Mouse (Mus musculus): Measurements from ENCODE around the gene Naif1.
A peak's percentile ranks its signal among the peaks of the same experiment; 100 is the strongest.

Naif1 gene

GRCm38 (mm10) chr2:32449761-32450754, at the start of gene Naif1:
Gene Naif1, plus strand, starts transcription at chr2:32450457.
- no peak for ATAC-seq (ENCODE audit: insufficient number of reproducible peaks, low FRiP score, low TSS enrichment)

GRCm38 (mm10) chr2:32404663-32405062, 45.6 kb upstream of the Naif1 start:
- peak; percentile 53; the same call in 1 of the 2 replicates for ATAC-seq (ENCODE audit: insufficient number of reproducible peaks, low FRiP score, low TSS enrichment)

- ATAC-seq (ENCODE audit: insufficient number of reproducible peaks, low FRiP score, low TSS enrichment), result no peak
Measured at GRCm38 (mm10) chr2:32407144-32407824, 43.0 kb upstream of the Naif1 start.

- ATAC-seq (ENCODE audit: insufficient number of reproducible peaks, low FRiP score, low TSS enrichment), result no peak
Measured at GRCm38 (mm10) chr2:32408429-32409424, 41.5 kb upstream of the Naif1 start.

GRCm38 (mm10) chr2:32411407-32411806, 38.9 kb upstream of the Naif1 start:
- ATAC-seq (ENCODE audit: insufficient number of reproducible peaks, low FRiP score, low TSS enrichment), result no peak

- ATAC-seq (ENCODE audit: insufficient number of reproducible peaks, low FRiP score, low TSS enrichment), result no peak
Measured at GRCm38 (mm10) chr2:32412742-32413531, 37.3 kb upstream of the Naif1 start.

GRCm38 (mm10) chr2:32413936-32414335, 36.3 kb upstream of the Naif1 start:
- ATAC-seq (ENCODE audit: insufficient number of reproducible peaks, low FRiP score, low TSS enrichment), result no peak

GRCm38 (mm10) chr2:32415801-32416200, 34.5 kb upstream of the Naif1 start:
- no peak for ATAC-seq (ENCODE audit: insufficient number of reproducible peaks, low FRiP score, low TSS enrichment)

GRCm38 (mm10) chr2:32416556-32416955, 33.7 kb upstream of the Naif1 start:
- ATAC-seq (ENCODE audit: insufficient number of reproducible peaks, low FRiP score, low TSS enrichment), result no peak

- ATAC-seq (ENCODE audit: insufficient number of reproducible peaks, low FRiP score, low TSS enrichment), result no peak
Measured at GRCm38 (mm10) chr2:32417486-32417885, 32.8 kb upstream of the Naif1 start.

GRCm38 (mm10) chr2:32418430-32419151, 31.7 kb upstream of the Naif1 start:
- no peak for ATAC-seq (ENCODE audit: insufficient number of reproducible peaks, low FRiP score, low TSS enrichment)

GRCm38 (mm10) chr2:32419359-32419758, 30.9 kb upstream of the Naif1 start:
- no peak; the same call in 1 of the 2 replicates for ATAC-seq (ENCODE audit: insufficient number of reproducible peaks, low FRiP score, low TSS enrichment)

- ATAC-seq (ENCODE audit: insufficient number of reproducible peaks, low FRiP score, low TSS enrichment), result no peak
Measured at GRCm38 (mm10) chr2:32420066-32420608, 30.1 kb upstream of the Naif1 start.

GRCm38 (mm10) chr2:32420647-32421046, 29.6 kb upstream of the Naif1 start:
- ATAC-seq (ENCODE audit: insufficient number of reproducible peaks, low FRiP score, low TSS enrichment), result no peak

GRCm38 (mm10) chr2:32421851-32422251, 28.4 kb upstream of the Naif1 start:
- ATAC-seq (ENCODE audit: insufficient number of reproducible peaks, low FRiP score, low TSS enrichment), result no peak

- ATAC-seq (ENCODE audit: insufficient number of reproducible peaks, low FRiP score, low TSS enrichment), result peak; percentile 58
Measured at GRCm38 (mm10) chr2:32423481-32424331, 26.6 kb upstream of the Naif1 start.

- ATAC-seq (ENCODE audit: insufficient number of reproducible peaks, low FRiP score, low TSS enrichment), result no peak
Measured at GRCm38 (mm10) chr2:32424796-32425195, 25.5 kb upstream of the Naif1 start.

Data from cerebellum, adult (tissue).